Mouse (Mus musculus) MEL-GATA-1-ER (cell line): ENCODE data around the gene Gm3264.
"Not testable (repeated sequence)": the region's sequence is repeated elsewhere in the genome, so short reads cannot be mapped to it uniquely, and the experiment has no call there.

Experiments used
- DNase-seq: peaks from one replicate; pipeline ENCODE4 v3.0.0-alpha.2; 2012; ENCODE audit warnings: low read depth; ENCODE audit errors: extremely low read depth

Gm3264 gene

DNA sequence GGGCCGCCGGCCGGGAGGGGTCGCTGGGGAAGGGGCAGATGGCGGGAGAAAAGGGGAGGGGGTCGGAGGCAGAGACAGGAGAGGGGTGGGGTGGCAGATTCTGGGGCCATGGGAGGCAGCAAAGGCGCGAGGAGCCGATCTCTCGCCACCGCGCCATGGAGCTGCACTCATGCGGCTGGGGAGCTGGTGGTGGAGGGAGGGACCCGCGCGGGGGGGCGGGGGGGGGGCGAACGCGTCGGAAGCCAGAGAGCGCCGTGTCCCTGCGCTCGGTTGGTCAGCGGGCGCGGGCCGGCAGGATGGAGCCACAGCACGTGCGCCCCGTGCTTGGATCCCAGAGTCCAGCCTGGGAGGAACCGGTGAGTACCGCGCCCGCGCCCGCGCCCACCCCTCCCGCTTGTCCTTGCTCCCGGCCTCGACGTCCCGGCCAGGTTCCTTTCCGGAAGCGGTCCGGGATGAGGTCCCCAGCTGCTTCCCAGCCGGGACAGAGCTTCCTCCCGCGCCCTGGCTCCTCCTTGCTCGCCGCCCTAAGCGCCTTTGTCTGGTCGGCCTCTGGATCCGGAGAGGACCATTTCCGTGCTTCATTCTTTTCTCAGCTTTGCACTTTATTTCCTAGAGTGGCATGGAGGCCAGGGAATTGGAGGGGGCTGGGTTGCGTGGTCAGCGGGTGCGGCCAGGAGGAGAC lies at the start of gene Gm3264:
Gm3264 (plus strand) TSS at position 278 of the 682 bp plus-strand sequence.
- not testable (repeated sequence) for DNase-seq

GRCm38 (mm10) chr14:4806421-4806820 lies 49.0 kb upstream of the Gm3264 start:
- DNase-seq, result not testable (repeated sequence)

- DNase-seq, result not testable (repeated sequence)
These were observed 33.4 kb upstream of the Gm3264 start for GRCm38 (mm10) chr14:4821950-4822349.

- not testable (repeated sequence) for DNase-seq
These were observed 17.6 kb upstream of the Gm3264 start, which contains the start of gene Gm3269 for GRCm38 (mm10) chr14:4837806-4838205. Gene Gm3269, plus strand, starts transcription at chr14:4838106.

DNA sequence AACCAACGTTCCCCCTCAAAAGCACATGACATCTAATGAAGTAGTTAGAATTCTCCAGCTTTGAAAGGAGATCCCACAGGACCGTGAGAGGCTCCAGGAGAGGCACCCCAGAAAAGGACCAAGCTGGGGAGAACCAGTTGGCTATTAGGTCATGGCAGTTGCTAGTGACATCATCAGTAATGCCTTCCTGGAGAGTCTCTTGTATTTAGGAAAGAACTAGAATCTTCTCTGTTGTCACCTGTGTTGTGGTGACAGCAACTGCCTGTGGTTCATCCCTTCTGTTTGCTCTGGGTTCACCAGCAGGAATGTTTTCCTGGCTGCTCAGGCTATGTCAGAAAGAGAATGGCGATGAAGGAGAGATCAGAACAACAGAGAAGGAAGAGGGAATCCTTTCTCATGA lies 36.7 kb downstream of the Gm3264 start, which contains the start of gene Gm3278:
Gm3278 (plus strand) TSS at position 301 of the 400 bp plus-strand sequence.
- DNase-seq, result not testable (repeated sequence)
